Comparison of ENCODE assay signal across 9 mouse cellular contexts in the genomic region with DNA sequence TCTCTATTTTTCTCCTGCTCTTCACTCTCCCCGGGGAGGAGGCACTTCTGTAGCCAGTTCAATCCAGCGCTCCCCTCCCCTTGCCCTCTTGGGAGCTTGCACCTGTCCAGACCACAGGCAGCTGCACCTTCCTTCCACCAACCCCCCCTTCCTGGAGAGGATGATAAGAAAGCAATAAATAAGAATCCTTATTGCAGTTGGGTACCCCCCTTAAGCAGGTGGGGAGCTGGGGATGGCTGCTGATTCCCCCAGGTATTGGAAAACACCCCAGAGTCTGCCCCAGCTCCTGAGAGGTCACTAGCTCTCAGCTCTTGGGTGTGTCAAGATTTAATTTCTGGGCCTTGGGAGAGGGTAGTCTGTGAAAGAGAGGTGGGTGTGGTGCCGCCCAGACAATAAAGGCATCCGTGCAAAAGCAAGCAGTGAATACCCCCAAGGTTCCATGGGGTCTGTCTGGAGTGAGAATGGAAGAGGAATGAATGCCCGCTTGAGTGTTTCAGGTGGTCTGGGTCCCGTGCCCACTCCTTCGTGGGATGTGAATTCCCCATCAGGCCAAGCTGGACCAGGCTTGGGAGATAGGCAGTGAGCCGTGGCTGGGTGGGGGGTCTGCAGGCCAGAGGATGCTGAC. TPM values are rescaled to one million over a fixed set of nuclear protein-coding genes. Genes with fewer than 3 reads are reported as not detected.
DNase-seq lines count a peak whose midpoint lies in the region; ATAC-seq and TF ChIP-seq lines count a peak whose summit lies in the region.
"Had no signal": no experiment of that assay in that cellular context is flagged by ENCODE, and none has a peak within 500 bp of the region (broad histone marks: within the 10 kb centered on the region; RNA-seq: fewer than 3 reads in every experiment).

No protein-coding gene starts in this region.

- H3K27me3 ChIP-seq in C2C12 (ENCODE audit: control insufficient read depth, insufficient read depth, insufficient read length): no peaks in the 10 kb centered on the region
- H3K27me3 ChIP-seq in forebrain, embryonic 16.5 days (replicated peaks; ENCODE audit: control insufficient read depth, insufficient read depth, low read length): no peaks in the 10 kb centered on the region
- no peaks in the 10 kb centered on the region for H3K27me3 ChIP-seq in midbrain, embryonic 10.5 days (ENCODE audit: low read depth, poor library complexity, severe bottlenecking)

- H3K79me2 ChIP-seq in C2C12 (ENCODE audit: control insufficient read depth, insufficient read depth): no peaks in the 10 kb centered on the region

- H3K79me3 ChIP-seq in C2C12 (ENCODE audit: low read depth): no peaks in the 10 kb centered on the region

- 5% methylated on average over 8 of the region's 8 CpGs for WGBS in forebrain, embryonic 16.5 days
- 8% methylated on average over 8 of the region's 8 CpGs for WGBS in midbrain, embryonic 10.5 days

- peaks cover 83% of the 10 kb centered on the region for H3K4me1 ChIP-seq in forebrain, embryonic 16.5 days (replicated peaks; ENCODE audit: control insufficient read depth, insufficient read depth, low read length)
- peaks cover 98% of the 10 kb centered on the region for H3K4me1 ChIP-seq in midbrain, embryonic 10.5 days

- no peaks in the 10 kb centered on the region for H3K36me3 ChIP-seq in C2C12 (ENCODE audit: control insufficient read depth, insufficient read depth)
- peaks cover 2% of the 10 kb centered on the region; the same call in 1 of the 2 replicates for H3K36me3 ChIP-seq in forebrain, embryonic 16.5 days (ENCODE audit: control insufficient read depth, insufficient read depth)
- H3K36me3 ChIP-seq in midbrain, embryonic 10.5 days: peaks cover 97% of the 10 kb centered on the region

- intact Hi-C loops in gastrocnemius, adult 2 months (cut with DNase I): no loop called here

- TF ChIP-seq CTCF in gastrocnemius, adult 2 months (IDR thresholded peaks at IDR 0.05): no peak
- TF ChIP-seq CTCF in C2C12 (IDR thresholded peaks at IDR 0.05; ENCODE audit: control insufficient read depth, insufficient read depth, insufficient read length): no peak

- H3K4me3 ChIP-seq in gastrocnemius, adult 2 months: peak overlapping the region; percentile 67
- H3K4me3 ChIP-seq in C2C12 (ENCODE audit: insufficient read depth, poor library complexity, severe bottlenecking): no peak overlapping the region
- H3K4me3 ChIP-seq in forebrain, embryonic 16.5 days (replicated peaks; ENCODE audit: low read length): peak overlapping the region; percentile 37
- peak overlapping the region; percentile 100 for H3K4me3 ChIP-seq in midbrain, embryonic 10.5 days

- H3K9ac ChIP-seq in forebrain, embryonic 16.5 days (replicated peaks; ENCODE audit: low read depth, low read length): peak overlapping the region; percentile 80

- peak overlapping the region; percentile 76 for H3ac ChIP-seq in C2C12 (ENCODE audit: control insufficient read depth, insufficient read length, low read depth)

- DNase-seq in gastrocnemius, adult 2 months: no peak
- no peak for DNase-seq in gastrocnemius, postnatal 10 days
- no peak for DNase-seq in midbrain, embryonic 10.5 days (ENCODE audit: low spot score)
- DNase-seq in thymus, postnatal 25 days: no peak
- no peak for DNase-seq in embryo, embryonic 10.5 days (ENCODE audit: low spot score)

- H3K27ac ChIP-seq in gastrocnemius, adult 2 months: no peak overlapping the region; the same call in 1 of the 2 replicates
- H3K27ac ChIP-seq in forebrain, embryonic 16.5 days (ENCODE audit: low read length): peak overlapping the region; percentile 100
- H3K27ac ChIP-seq in midbrain, embryonic 10.5 days (replicated peaks): peak overlapping the region; percentile 100

- peak overlapping the region; percentile 68 for H3K4me2 ChIP-seq in forebrain, embryonic 16.5 days (ENCODE audit: low read length)

- ATAC-seq in forebrain, embryonic 16.5 days: peak; percentile 9
- no peak for ATAC-seq in granulocyte monocyte progenitor cell, adult 5-6 weeks (replicated peaks; ENCODE audit: poor library complexity, severe bottlenecking)

- H3K9me3 ChIP-seq in forebrain, embryonic 16.5 days (ENCODE audit: control insufficient read depth, low read length): no peaks in the 10 kb centered on the region
- no peaks in the 10 kb centered on the region for H3K9me3 ChIP-seq in midbrain, embryonic 10.5 days (replicated peaks)

TF ChIP-seq in C2C12, 6 proteins besides CTCF, POLR2A, EP300 and RAD21:
- TF ChIP-seq CEBPB (IDR thresholded peaks at IDR 0.05; ENCODE audit: low read depth): no peak
- TF ChIP-seq MYOG (IDR thresholded peaks at IDR 0.05; ENCODE audit: control insufficient read depth, extremely low read depth, insufficient read length): no peak
- TF ChIP-seq MYOD1 (IDR thresholded peaks at IDR 0.05; ENCODE audit: control insufficient read depth, insufficient read length, low read depth): no peak
- TF ChIP-seq MAX (IDR thresholded peaks at IDR 0.05): no peak
- no peak for TF ChIP-seq FOSL1 (IDR thresholded peaks at IDR 0.05; ENCODE audit: insufficient read depth, low read length, poor library complexity, severe bottlenecking)
- no peak for TF ChIP-seq USF1 (IDR thresholded peaks at IDR 0.05; ENCODE audit: low read depth)
TF ChIP-seq in C2C12: peak in this region for 0.

RNA-seq across cellular contexts. Expression of gene Msi1, which starts 6.5 kb away (rescaled TPM):
- total RNA-seq in gastrocnemius, adult 2 months (2021): under 1 TPM in 1 of 2 experiments, not detected in 1; 0.61 TPM
- 1 to 10 TPM; 2.6 to 6.1 TPM for total RNA-seq in gastrocnemius, postnatal 10 days (2021)
- 0.90 TPM for polyA plus RNA-seq in C2C12 (2012; fragmentation: generic; extraction: Trizol)
- 53.9 and 62.2 TPM in 2 replicates for polyA plus RNA-seq in forebrain, embryonic 16.5 days (2015; fragmentation: Nextera tagmentation; extraction: Ambion mirVana)
- polyA plus RNA-seq in midbrain, embryonic 10.5 days (2016; fragmentation: Nextera tagmentation; extraction: Ambion mirVana): 190 and 232 TPM in 2 replicates
- total RNA-seq in granulocyte monocyte progenitor cell, adult 5-6 weeks (2014; fragmentation: Nextera tagmentation): not detected in 2 replicates
- not detected in 2 replicates for total RNA-seq in granulocyte monocyte progenitor cell, adult 5-6 weeks (2017)

RNA-seq across cellular contexts. Expression of gene Pla2g1b, which starts 30.2 kb away (rescaled TPM):
- total RNA-seq in gastrocnemius, adult 2 months (2021): not detected
- not detected for total RNA-seq in gastrocnemius, postnatal 10 days (2021)
- polyA plus RNA-seq in C2C12 (2012; fragmentation: generic; extraction: Trizol): not detected
- polyA plus RNA-seq in forebrain, embryonic 16.5 days (2015; fragmentation: Nextera tagmentation; extraction: Ambion mirVana): not detected in 2 replicates
- 0.41 and 0.62 TPM in 2 replicates for polyA plus RNA-seq in midbrain, embryonic 10.5 days (2016; fragmentation: Nextera tagmentation; extraction: Ambion mirVana)
- total RNA-seq in granulocyte monocyte progenitor cell, adult 5-6 weeks (2014; fragmentation: Nextera tagmentation): not detected in 2 replicates
- total RNA-seq in granulocyte monocyte progenitor cell, adult 5-6 weeks (2017): not detected in 2 replicates
- polyA plus RNA-seq: liver, embryonic 16.5 days had no signal

RNA-seq across cellular contexts. Expression of gene Sirt4, which starts 48.7 kb away (rescaled TPM):
- total RNA-seq in gastrocnemius, adult 2 months (2021): 10 to 100 TPM; 10.9 to 17.3 TPM
- 10 to 100 TPM; 12.7 to 16.6 TPM for total RNA-seq in gastrocnemius, postnatal 10 days (2021)
- polyA plus RNA-seq in C2C12 (2012; fragmentation: generic; extraction: Trizol): 9.2 TPM
- polyA plus RNA-seq in forebrain, embryonic 16.5 days (2015; fragmentation: Nextera tagmentation; extraction: Ambion mirVana): 32.7 and 37.6 TPM in 2 replicates
- polyA plus RNA-seq in midbrain, embryonic 10.5 days (2016; fragmentation: Nextera tagmentation; extraction: Ambion mirVana): 15.2 and 17.0 TPM in 2 replicates
- 9.2 and 23.1 TPM in 2 replicates for total RNA-seq in granulocyte monocyte progenitor cell, adult 5-6 weeks (2014; fragmentation: Nextera tagmentation)
- 2.9 and 7.1 TPM in 2 replicates for total RNA-seq in granulocyte monocyte progenitor cell, adult 5-6 weeks (2017)
